ENCODE assay signal across 8 mouse cellular contexts in the genomic region with DNA sequence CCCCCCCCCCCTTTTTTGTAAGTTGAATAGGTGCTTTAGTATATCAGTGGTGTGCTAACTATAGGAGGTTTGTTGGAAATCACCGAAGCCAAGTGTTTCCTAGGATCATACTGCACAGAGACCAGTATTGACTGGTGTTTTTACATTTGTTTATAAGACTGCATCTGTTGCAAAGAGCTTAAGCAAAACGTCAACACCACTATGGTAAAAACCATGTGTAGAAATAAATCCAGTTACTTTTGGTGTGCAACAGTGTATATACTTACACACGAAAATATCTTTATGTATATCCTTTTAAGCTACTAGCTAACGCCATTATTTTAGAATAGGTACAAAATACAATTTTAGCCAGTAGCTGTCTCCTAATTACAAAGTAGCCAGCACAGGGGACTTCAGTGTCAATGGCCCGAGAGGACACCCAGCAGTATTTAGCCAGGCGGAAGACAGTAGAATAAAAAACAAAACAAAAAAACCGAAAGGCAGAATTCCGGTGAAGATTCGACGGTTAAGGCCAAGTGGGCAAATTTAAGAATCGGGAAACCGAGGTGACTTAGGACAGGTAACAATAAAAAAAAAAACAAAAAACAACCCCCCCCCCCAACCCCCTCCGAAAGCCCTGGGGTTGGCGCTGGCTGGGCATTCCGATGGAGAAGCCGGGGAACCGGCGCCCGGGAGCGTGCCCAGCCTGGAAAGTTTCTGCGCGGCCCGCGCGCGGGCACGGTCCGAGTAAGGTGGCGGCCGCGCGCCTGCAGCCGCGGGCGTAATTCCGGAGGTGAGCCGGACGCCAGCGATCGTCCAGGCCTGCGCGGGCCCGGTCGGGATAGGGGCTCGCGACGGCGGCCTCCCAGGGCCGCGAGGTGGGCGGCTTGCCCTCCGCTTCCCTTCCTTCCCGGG. TPM values are rescaled to one million over a fixed set of nuclear protein-coding genes. Genes with fewer than 3 reads are reported as not detected.
A peak's percentile ranks its signal among the peaks of the same experiment; 100 is the strongest.
DNase-seq lines count a peak whose midpoint lies in the region; ATAC-seq and TF ChIP-seq lines count a peak whose summit lies in the region.

No protein-coding gene starts in this region.

- peak overlapping the region; percentile 74 for H3K9ac ChIP-seq in hindbrain, postnatal 0 days (replicated peaks; ENCODE audit: low read length)
- peak overlapping the region; percentile 77 for H3K9ac ChIP-seq in lung, embryonic 15.5 days
- H3K9ac ChIP-seq in stomach, embryonic 16.5 days (ENCODE audit: low read length) = peak overlapping the region; percentile 92

- H3K27ac ChIP-seq in embryonic fibroblast, embryonic 13.5 days (ENCODE audit: insufficient read depth, low read length) = peak overlapping the region; percentile 98
- peak overlapping the region; percentile 100 for H3K27ac ChIP-seq in hindbrain, postnatal 0 days
- H3K27ac ChIP-seq in lung, embryonic 15.5 days = peak overlapping the region; percentile 100
- H3K27ac ChIP-seq in stomach, embryonic 16.5 days (ENCODE audit: low read length) = peak overlapping the region; percentile 99

- H3K36me3 ChIP-seq in hindbrain, postnatal 0 days (ENCODE audit: insufficient read depth, low read length) = no peaks in the 10 kb centered on the region
- H3K36me3 ChIP-seq in lung, embryonic 15.5 days = no peaks in the 10 kb centered on the region
- no peaks in the 10 kb centered on the region for H3K36me3 ChIP-seq in stomach, embryonic 16.5 days (ENCODE audit: control insufficient read depth, insufficient read depth, low read length)

- peak; percentile 49 for TF ChIP-seq POLR2A in embryonic fibroblast, embryonic 13.5 days (IDR thresholded peaks at IDR 0.05; ENCODE audit: low read depth, low read length)

- H3K4me3 ChIP-seq in embryonic fibroblast, embryonic 13.5 days (ENCODE audit: insufficient read depth, low read length) = peak overlapping the region; percentile 69
- peak overlapping the region; percentile 89 for H3K4me3 ChIP-seq in hindbrain, postnatal 0 days (ENCODE audit: low read length)
- H3K4me3 ChIP-seq in lung, embryonic 15.5 days = peak overlapping the region; percentile 95
- peak overlapping the region; percentile 98 for H3K4me3 ChIP-seq in stomach, embryonic 16.5 days (replicated peaks; ENCODE audit: low read length)

- 1% methylated on average over 42 of the region's 53 CpGs for WGBS in hindbrain, postnatal 0 days
- WGBS in lung, embryonic 15.5 days = 1% methylated on average over 27 of the region's 53 CpGs
- WGBS in stomach, embryonic 16.5 days = 1% methylated on average over 52 of the region's 53 CpGs

- ATAC-seq in hindbrain, postnatal 0 days = peak; percentile 83
- ATAC-seq in lung, embryonic 15.5 days (ENCODE audit: borderline replicate concordance, extremely low read depth, low FRiP score, low TSS enrichment) = peak; percentile 87
- ATAC-seq in stomach, embryonic 16.5 days (ENCODE audit: insufficient read depth, low FRiP score) = peak; percentile 82

- DNase-seq in adrenal gland, postnatal 14 days = peak; percentile 91
- no peak for DNase-seq in adrenal gland, adult 2 months
- DNase-seq in right cerebral cortex, postnatal 36 days (ENCODE audit: low spot score in 2 of 2) = peak; percentile 49 to 62
- DNase-seq in right cerebral cortex, adult 18-20 months = no peak
- no peak for DNase-seq in hindbrain, postnatal 0 days (ENCODE audit: low spot score)

- H3K4me1 ChIP-seq in embryonic fibroblast, embryonic 13.5 days (ENCODE audit: control insufficient read depth, insufficient read depth, low read length) = peaks cover 9% of the 10 kb centered on the region
- H3K4me1 ChIP-seq in hindbrain, postnatal 0 days (ENCODE audit: insufficient read depth, low read length) = peaks cover 9% of the 10 kb centered on the region
- peaks cover 34% of the 10 kb centered on the region for H3K4me1 ChIP-seq in lung, embryonic 15.5 days
- peaks cover 24% of the 10 kb centered on the region for H3K4me1 ChIP-seq in stomach, embryonic 16.5 days (ENCODE audit: control insufficient read depth, insufficient read depth, low read length)

- H3K27me3 ChIP-seq in hindbrain, postnatal 0 days (ENCODE audit: insufficient read depth, low read length) = no peaks in the 10 kb centered on the region
- H3K27me3 ChIP-seq in lung, embryonic 15.5 days = no peaks in the 10 kb centered on the region
- no peaks in the 10 kb centered on the region for H3K27me3 ChIP-seq in stomach, embryonic 16.5 days (ENCODE audit: control insufficient read depth, insufficient read depth, low read length)

- no peak for TF ChIP-seq CTCF in embryonic fibroblast, embryonic 13.5 days (IDR thresholded peaks at IDR 0.05; ENCODE audit: borderline replicate concordance, insufficient read depth, low read length)
- TF ChIP-seq CTCF in hindbrain, postnatal 0 days (IDR thresholded peaks at IDR 0.05; ENCODE audit: low read depth) = no peak

- H3K4me2 ChIP-seq in hindbrain, postnatal 0 days (ENCODE audit: low read depth, low read length) = peak overlapping the region; percentile 65
- peak overlapping the region; percentile 62 for H3K4me2 ChIP-seq in lung, embryonic 15.5 days
- H3K4me2 ChIP-seq in stomach, embryonic 16.5 days (ENCODE audit: low read depth, low read length) = peak overlapping the region; percentile 78

- H3K9me3 ChIP-seq in hindbrain, postnatal 0 days (ENCODE audit: low read length) = no peaks in the 10 kb centered on the region
- no peaks in the 10 kb centered on the region for H3K9me3 ChIP-seq in lung, embryonic 15.5 days
- H3K9me3 ChIP-seq in stomach, embryonic 16.5 days (replicated peaks; ENCODE audit: control insufficient read depth, low read length) = no peaks in the 10 kb centered on the region

RNA-seq across cellular contexts. Expression of a gene that starts 1.2 kb away (rescaled TPM):
- total RNA-seq in adrenal gland, postnatal 14 days (2021) = 61.3 and 65.3 TPM in 2 replicates
- 10 to 100 TPM; 60.5 to 97.8 TPM for total RNA-seq in adrenal gland, adult 2 months (2021)
- polyA plus RNA-seq in adrenal gland, adult 2 months (2012; rRNA removed) = 20.5 and 32.0 TPM in 2 replicates
- 46.2 and 50.5 TPM in 2 replicates for polyA plus RNA-seq in embryonic fibroblast, embryonic 13.5 days (2011; ENCODE audit: insufficient read length, low read depth, missing spikeins)
- total RNA-seq in hindbrain, postnatal 0 days (2014; rRNA removed) = 81.9 and 91.5 TPM in 2 replicates
- polyA plus RNA-seq in hindbrain, postnatal 0 days (2015; fragmentation: Nextera tagmentation; extraction: Ambion mirVana) = 12.5 and 13.0 TPM in 2 replicates
- 7.8 and 8.0 TPM in 2 replicates for polyA plus RNA-seq in lung, embryonic 15.5 days (2015; fragmentation: Nextera tagmentation; extraction: Ambion mirVana)
- polyA plus RNA-seq in stomach, embryonic 16.5 days (2015; fragmentation: Nextera tagmentation; extraction: Ambion mirVana) = 7.4 TPM in 2 replicates

RNA-seq across cellular contexts. Expression of a gene that starts 42.0 kb away (rescaled TPM):
- 49.1 and 50.4 TPM in 2 replicates for total RNA-seq in adrenal gland, postnatal 14 days (2021)
- total RNA-seq in adrenal gland, adult 2 months (2021) = 10 to 100 TPM; 53.7 to 58.8 TPM
- polyA plus RNA-seq in adrenal gland, adult 2 months (2012; rRNA removed) = 24.1 and 25.1 TPM in 2 replicates
- 46.2 and 59.6 TPM in 2 replicates for polyA plus RNA-seq in embryonic fibroblast, embryonic 13.5 days (2011; ENCODE audit: insufficient read length, low read depth, missing spikeins)
- 64.8 and 68.1 TPM in 2 replicates for total RNA-seq in hindbrain, postnatal 0 days (2014; rRNA removed)
- polyA plus RNA-seq in hindbrain, postnatal 0 days (2015; fragmentation: Nextera tagmentation; extraction: Ambion mirVana) = 59.6 and 63.6 TPM in 2 replicates
- polyA plus RNA-seq in lung, embryonic 15.5 days (2015; fragmentation: Nextera tagmentation; extraction: Ambion mirVana) = 59.6 and 65.2 TPM in 2 replicates
- polyA plus RNA-seq in stomach, embryonic 16.5 days (2015; fragmentation: Nextera tagmentation; extraction: Ambion mirVana) = 52.7 and 53.3 TPM in 2 replicates

Comparison
In these comparisons a context has a peak if more than half of its experiments do, and no peak if none do; other contexts are left out.
1. DNase-seq: peak in adrenal gland, postnatal 14 days (single experiment) and right cerebral cortex, postnatal 36 days (2 of 2); none in adrenal gland, adult 2 months (single experiment), right cerebral cortex, adult 18-20 months (single experiment) and hindbrain, postnatal 0 days (single experiment).
2. Peak in every context shown above with its lines, with median percentiles within 50 percentile points of each other: H3K27ac ChIP-seq, H3K4me3 ChIP-seq, ATAC-seq, H3K4me2 ChIP-seq and H3K9ac ChIP-seq.